Mouse (Mus musculus): ENCODE data around the gene Smarce1. TPM values are rescaled to one million over a fixed set of nuclear protein-coding genes. Genes with fewer than 3 reads are reported as not detected.
A peak's percentile ranks its signal among the peaks of the same experiment; 100 is the strongest.
"Not testable (repeated sequence)": the region's sequence is repeated elsewhere in the genome, so short reads cannot be mapped to it uniquely, and the experiment has no call there.

The Smarce1 gene
- polyA plus RNA-seq, 1 experiment from 2014 or later, result 260 TPM

- Histone ChIP-seq H3K27me3 (ENCODE audit: insufficient read depth, low read length) (no peaks in the 10 kb centered on the region), H3K9me3 (ENCODE audit: low read length) (no peaks in the 10 kb centered on the region), H3K36me3 (ENCODE audit: insufficient read depth, low read length) (no peaks in the 10 kb centered on the region), H3K4me3 (ENCODE audit: low read length) (no peak overlapping the region), H3K27ac (ENCODE audit: low read length) (no peak overlapping the region), H3K9ac (replicated peaks; ENCODE audit: low read length) (no peak overlapping the region), H3K4me2 (replicated peaks; ENCODE audit: low read depth, low read length) (no peak overlapping the region), H3K4me1 (ENCODE audit: insufficient read depth, low read length) (no peaks in the 10 kb centered on the region)
- ATAC-seq (ENCODE audit: low FRiP score, low TSS enrichment), result no peak
- 53% methylated on average over 2 of the region's 2 CpGs for WGBS
These were observed 23.1 kb upstream of the Smarce1 start for GRCm38 (mm10) chr11:99253893-99254292.

- no peak overlapping the region for H3K27ac ChIP-seq (ENCODE audit: low read length)
- no peak overlapping the region for H3K4me2 ChIP-seq (replicated peaks; ENCODE audit: low read depth, low read length)
- no peaks in the 10 kb centered on the region for H3K27me3 ChIP-seq (ENCODE audit: insufficient read depth, low read length)
- no peak for ATAC-seq (ENCODE audit: low FRiP score, low TSS enrichment)
- 74% methylated on average over 8 of the region's 8 CpGs for WGBS
- no peaks in the 10 kb centered on the region for H3K9me3 ChIP-seq (ENCODE audit: low read length)
- H3K4me3 ChIP-seq (ENCODE audit: low read length), result no peak overlapping the region
- no peaks in the 10 kb centered on the region for H3K4me1 ChIP-seq (ENCODE audit: insufficient read depth, low read length)
- H3K36me3 ChIP-seq (ENCODE audit: insufficient read depth, low read length), result no peaks in the 10 kb centered on the region
- no peak overlapping the region for H3K9ac ChIP-seq (replicated peaks; ENCODE audit: low read length)
These were observed 21.9 kb upstream of the Smarce1 start for GRCm38 (mm10) chr11:99252671-99253070.

GRCm38 (mm10) chr11:99250666-99251065 is 19.8 kb upstream of the Smarce1 start:
- no peaks in the 10 kb centered on the region for H3K36me3 ChIP-seq (ENCODE audit: insufficient read depth, low read length)
- no peak overlapping the region for H3K4me2 ChIP-seq (replicated peaks; ENCODE audit: low read depth, low read length)
- 61% methylated on average over 3 of the region's 3 CpGs for WGBS
- no peak overlapping the region for H3K4me3 ChIP-seq (ENCODE audit: low read length)
- no peaks in the 10 kb centered on the region for H3K27me3 ChIP-seq (ENCODE audit: insufficient read depth, low read length)
- no peak overlapping the region for H3K9ac ChIP-seq (replicated peaks; ENCODE audit: low read length)
- ATAC-seq (ENCODE audit: low FRiP score, low TSS enrichment), result no peak
- H3K4me1 ChIP-seq (ENCODE audit: insufficient read depth, low read length), result no peaks in the 10 kb centered on the region
- H3K9me3 ChIP-seq (ENCODE audit: low read length), result no peaks in the 10 kb centered on the region
- H3K27ac ChIP-seq (ENCODE audit: low read length), result no peak overlapping the region

- Histone ChIP-seq H3K27me3 (ENCODE audit: insufficient read depth, low read length) (no peaks in the 10 kb centered on the region), H3K4me1 (ENCODE audit: insufficient read depth, low read length) (no peaks in the 10 kb centered on the region), H3K9me3 (ENCODE audit: low read length) (no peaks in the 10 kb centered on the region), H3K4me3 (ENCODE audit: low read length) (no peak overlapping the region), H3K27ac (ENCODE audit: low read length) (no peak overlapping the region), H3K36me3 (ENCODE audit: insufficient read depth, low read length) (no peaks in the 10 kb centered on the region), H3K4me2 (replicated peaks; ENCODE audit: low read depth, low read length) (no peak overlapping the region), H3K9ac (replicated peaks; ENCODE audit: low read length) (no peak overlapping the region)
- WGBS, result 51% methylated on average over 5 of the region's 5 CpGs
- ATAC-seq (ENCODE audit: low FRiP score, low TSS enrichment), result no peak
These were observed 19.4 kb upstream of the Smarce1 start for GRCm38 (mm10) chr11:99250241-99250640.

GRCm38 (mm10) chr11:99249115-99249514 is 18.3 kb upstream of the Smarce1 start:
- Histone ChIP-seq H3K9ac (replicated peaks; ENCODE audit: low read length) (no peak overlapping the region), H3K9me3 (ENCODE audit: low read length) (no peaks in the 10 kb centered on the region), H3K4me1 (ENCODE audit: insufficient read depth, low read length) (0 out of 2 replicates have a peak, but pooled peaks cover 2% of the 10 kb centered on the region), H3K36me3 (ENCODE audit: insufficient read depth, low read length) (no peaks in the 10 kb centered on the region), H3K4me2 (replicated peaks; ENCODE audit: low read depth, low read length) (no peak overlapping the region), H3K27ac (ENCODE audit: low read length) (no peak overlapping the region), H3K27me3 (ENCODE audit: insufficient read depth, low read length) (no peaks in the 10 kb centered on the region), H3K4me3 (ENCODE audit: low read length) (no peak overlapping the region)
- ATAC-seq (ENCODE audit: low FRiP score, low TSS enrichment), result no peak
- WGBS, result 66% methylated on average over 4 of the region's 4 CpGs

GRCm38 (mm10) chr11:99247916-99248315 is 17.1 kb upstream of the Smarce1 start:
- H3K9me3 ChIP-seq (ENCODE audit: low read length), result no peaks in the 10 kb centered on the region
- 94% methylated on average over 4 of the region's 4 CpGs for WGBS
- H3K27ac ChIP-seq (ENCODE audit: low read length), result no peak overlapping the region
- peaks cover 8% of the 10 kb centered on the region; the same call in 1 of the 2 replicates for H3K4me1 ChIP-seq (ENCODE audit: insufficient read depth, low read length)
- no peak for ATAC-seq (ENCODE audit: low FRiP score, low TSS enrichment)
- H3K9ac ChIP-seq (replicated peaks; ENCODE audit: low read length), result no peak overlapping the region
- no peak overlapping the region for H3K4me3 ChIP-seq (ENCODE audit: low read length)
- H3K4me2 ChIP-seq (replicated peaks; ENCODE audit: low read depth, low read length), result no peak overlapping the region
- no peaks in the 10 kb centered on the region for H3K36me3 ChIP-seq (ENCODE audit: insufficient read depth, low read length)
- H3K27me3 ChIP-seq (ENCODE audit: insufficient read depth, low read length), result no peaks in the 10 kb centered on the region

- not testable (repeated sequence) for H3K4me2 ChIP-seq (replicated peaks; ENCODE audit: low read depth, low read length); H3K4me3 ChIP-seq (ENCODE audit: low read length); H3K9me3 ChIP-seq (ENCODE audit: low read length); ATAC-seq (ENCODE audit: low FRiP score, low TSS enrichment); H3K27ac ChIP-seq (ENCODE audit: low read length); H3K36me3 ChIP-seq (ENCODE audit: insufficient read depth, low read length); H3K27me3 ChIP-seq (ENCODE audit: insufficient read depth, low read length); H3K4me1 ChIP-seq (ENCODE audit: insufficient read depth, low read length); H3K9ac ChIP-seq (replicated peaks; ENCODE audit: low read length)
- 50% methylated on average over 3 of the region's 3 CpGs for WGBS
These were observed 13.7 kb upstream of the Smarce1 start for GRCm38 (mm10) chr11:99244519-99244918.

- Histone ChIP-seq H3K27me3 (ENCODE audit: insufficient read depth, low read length) (no peaks in the 10 kb centered on the region), H3K9ac (replicated peaks; ENCODE audit: low read length) (peak within 1 kb of the TSS; percentile 58), H3K4me1 (ENCODE audit: insufficient read depth, low read length) (peaks cover 8% of the 10 kb centered on the region; the same call in 1 of the 2 replicates)
These were observed 13.1 kb upstream of the Smarce1 start, which contains the start of gene Krt222 for GRCm38 (mm10) chr11:99243820-99244374. Gene Krt222, minus strand, starts transcription at chr11:99244085.

GRCm38 (mm10) chr11:99243200-99243819 is 12.5 kb upstream of the Smarce1 start:
- peak overlapping the region; percentile 58 for H3K9ac ChIP-seq (replicated peaks; ENCODE audit: low read length)
- H3K4me2 ChIP-seq (replicated peaks; ENCODE audit: low read depth, low read length), result peak overlapping the region; percentile 63
- H3K36me3 ChIP-seq (ENCODE audit: insufficient read depth, low read length), result no peaks in the 10 kb centered on the region
- H3K4me1 ChIP-seq (ENCODE audit: insufficient read depth, low read length), result peaks cover 8% of the 10 kb centered on the region; the same call in 1 of the 2 replicates
- WGBS, result 37% methylated on average over 3 of the region's 3 CpGs
- no peaks in the 10 kb centered on the region for H3K9me3 ChIP-seq (ENCODE audit: low read length)
- no peak overlapping the region for H3K27ac ChIP-seq (ENCODE audit: low read length)
- H3K4me3 ChIP-seq (ENCODE audit: low read length), result peak overlapping the region; percentile 40
- no peak for ATAC-seq (ENCODE audit: low FRiP score, low TSS enrichment)
- H3K27me3 ChIP-seq (ENCODE audit: insufficient read depth, low read length), result no peaks in the 10 kb centered on the region

More at GRCm38 (mm10) chr11:99243820-99244374, 13.1 kb upstream of the Smarce1 start, which contains the start of gene Krt222:
- Histone ChIP-seq H3K4me3 (ENCODE audit: low read length) (peak within 1 kb of the TSS; percentile 40), H3K27ac (ENCODE audit: low read length) (no peak within 1 kb of the TSS), H3K9me3 (ENCODE audit: low read length) (no peaks in the 10 kb centered on the region), H3K4me2 (replicated peaks; ENCODE audit: low read depth, low read length) (peak within 1 kb of the TSS; percentile 63), H3K36me3 (ENCODE audit: insufficient read depth, low read length) (no peaks in the 10 kb centered on the region)
- WGBS, result 2% methylated on average over 17 of the region's 17 CpGs
- no peak for ATAC-seq (ENCODE audit: low FRiP score, low TSS enrichment)

- 78% methylated on average over 5 of the region's 5 CpGs for WGBS
- peaks cover 8% of the 10 kb centered on the region; the same call in 1 of the 2 replicates for H3K4me1 ChIP-seq (ENCODE audit: insufficient read depth, low read length)
- H3K27ac ChIP-seq (ENCODE audit: low read length), result no peak overlapping the region
- H3K4me3 ChIP-seq (ENCODE audit: low read length), result no peak overlapping the region
- no peaks in the 10 kb centered on the region for H3K36me3 ChIP-seq (ENCODE audit: insufficient read depth, low read length)
- no peaks in the 10 kb centered on the region for H3K9me3 ChIP-seq (ENCODE audit: low read length)
- no peak overlapping the region for H3K9ac ChIP-seq (replicated peaks; ENCODE audit: low read length)
- no peaks in the 10 kb centered on the region for H3K27me3 ChIP-seq (ENCODE audit: insufficient read depth, low read length)
- ATAC-seq (ENCODE audit: low FRiP score, low TSS enrichment), result no peak
- no peak overlapping the region for H3K4me2 ChIP-seq (replicated peaks; ENCODE audit: low read depth, low read length)
These were observed 11.2 kb upstream of the Smarce1 start for GRCm38 (mm10) chr11:99242056-99242455.

Measured in kidney, embryonic 16.5 days (tissue).